Mouse (Mus musculus): ENCODE measurements around the gene Tmem139. TPM values are rescaled to one million over a fixed set of nuclear protein-coding genes. Genes with fewer than 3 reads are reported as not detected.
A peak's percentile ranks its signal among the peaks of the same experiment; 100 is the strongest.

The Tmem139 gene
- polyA plus RNA-seq, 1 experiment from 2014 or later, result 0.17 TPM

- Histone ChIP-seq H3K4me3 (replicated peaks) (no peak overlapping the region), H3K9me3 (no peaks in the 10 kb centered on the region), H3K9ac (no peak overlapping the region), H3K27me3 (peaks cover 14% of the 10 kb centered on the region), H3K36me3 (replicated peaks) (no peaks in the 10 kb centered on the region), H3K4me1 (no peaks in the 10 kb centered on the region; the same call in 1 of the 2 replicates), H3K4me2 (no peak overlapping the region), H3K27ac (no peak overlapping the region)
- ATAC-seq (ENCODE audit: low FRiP score), result no peak
- WGBS, result 84% methylated on average over 1 of the region's 1 CpGs
Observed at GRCm38 (mm10) chr6:42247981-42248380, 13.8 kb upstream of the Tmem139 start.

DNA sequence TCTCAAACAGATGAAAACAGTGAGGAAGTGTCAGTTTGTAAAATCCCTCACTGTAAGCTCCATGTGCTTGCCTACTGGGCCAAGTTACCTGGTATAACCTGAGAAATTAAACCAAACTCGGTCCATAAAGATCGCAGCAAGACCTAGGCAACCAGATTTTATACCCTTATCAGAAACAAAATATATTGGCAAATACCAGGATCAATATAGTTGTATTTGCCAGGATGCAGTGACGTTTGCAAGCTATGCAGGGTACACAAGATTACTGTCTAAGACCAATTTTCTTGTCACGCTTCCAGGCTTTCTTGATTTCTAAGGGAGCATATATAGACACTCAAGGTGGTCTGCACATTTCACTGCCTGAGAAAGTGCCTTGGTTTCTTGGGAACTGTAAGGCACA is 10.0 kb upstream of the Tmem139 start:
- H3K4me3 ChIP-seq (replicated peaks), result no peak overlapping the region
- no peak overlapping the region for H3K27ac ChIP-seq
- H3K9ac ChIP-seq, result no peak overlapping the region
- WGBS, result 88% methylated on average over 4 of the region's 4 CpGs
- H3K27me3 ChIP-seq, result peaks cover 5% of the 10 kb centered on the region; the same call in 1 of the 2 replicates
- no peak overlapping the region for H3K4me2 ChIP-seq
- ATAC-seq (ENCODE audit: low FRiP score), result no peak
- H3K9me3 ChIP-seq, result no peaks in the 10 kb centered on the region
- H3K4me1 ChIP-seq, result no peaks in the 10 kb centered on the region
- no peaks in the 10 kb centered on the region for H3K36me3 ChIP-seq (replicated peaks)

DNA sequence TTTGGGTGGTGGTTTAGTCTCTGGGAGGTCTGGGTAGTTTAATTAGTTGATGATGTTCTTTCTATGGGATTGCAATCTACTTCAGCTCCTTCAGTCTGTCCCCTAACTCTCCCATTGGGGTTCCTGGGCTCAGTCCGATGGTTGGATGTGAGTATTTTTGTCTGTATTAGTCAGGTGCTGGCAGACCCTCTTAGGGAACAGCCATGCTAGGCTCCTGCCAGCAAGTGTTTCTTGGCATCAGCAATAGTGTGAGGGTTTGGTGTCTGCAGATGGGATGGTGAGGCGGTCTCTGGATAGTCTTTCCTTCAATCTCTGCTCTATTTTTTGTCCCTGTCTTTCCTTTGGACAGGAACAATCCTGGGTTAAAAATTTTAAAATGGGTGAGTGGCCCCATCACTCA is 8.7 kb upstream of the Tmem139 start:
- no peak for ATAC-seq (ENCODE audit: low FRiP score)
- Histone ChIP-seq H3K27me3 (no peaks in the 10 kb centered on the region), H3K4me1 (no peaks in the 10 kb centered on the region), H3K36me3 (replicated peaks) (no peaks in the 10 kb centered on the region), H3K27ac (no peak overlapping the region), H3K9me3 (no peaks in the 10 kb centered on the region), H3K4me3 (replicated peaks) (no peak overlapping the region), H3K9ac (no peak overlapping the region), H3K4me2 (no peak overlapping the region)
- WGBS, result 83% methylated on average over 2 of the region's 2 CpGs

DNA sequence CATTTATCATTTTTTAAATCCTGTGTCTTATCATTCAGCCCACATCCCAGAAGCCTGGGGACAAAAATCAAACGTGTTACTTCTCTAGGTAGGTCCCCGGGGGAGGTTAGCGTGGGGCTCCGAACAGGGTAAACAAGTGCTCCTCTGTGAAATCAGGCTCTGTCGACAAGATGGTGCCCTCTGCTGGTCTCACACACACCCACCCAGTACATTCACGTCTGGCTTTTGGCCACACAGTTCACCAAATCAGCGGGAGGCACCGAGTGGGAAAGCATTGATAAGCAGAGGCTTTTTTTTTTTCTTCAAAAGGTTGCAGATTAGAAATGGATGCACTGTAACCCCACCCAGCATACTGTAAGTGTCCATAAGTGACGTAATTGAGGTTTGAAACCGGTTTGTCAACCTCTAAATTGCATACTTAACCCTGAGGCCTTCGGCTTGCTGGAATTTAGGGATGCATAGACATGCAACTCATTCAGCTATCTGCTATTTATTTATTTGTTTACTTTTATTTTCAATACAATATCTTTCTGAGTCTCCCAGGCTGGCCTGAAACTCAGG is 4.4 kb upstream of the Tmem139 start:
- 24% methylated on average over 11 of the region's 11 CpGs for WGBS
- Histone ChIP-seq H3K4me3 (replicated peaks) (no peak overlapping the region), H3K36me3 (replicated peaks) (no peaks in the 10 kb centered on the region), H3K9me3 (no peaks in the 10 kb centered on the region), H3K4me1 (no peaks in the 10 kb centered on the region), H3K27ac (no peak overlapping the region), H3K9ac (no peak overlapping the region), H3K27me3 (no peaks in the 10 kb centered on the region), H3K4me2 (no peak overlapping the region)
- ATAC-seq (ENCODE audit: low FRiP score), result peak; percentile 58; the same call in 1 of the 2 replicates

DNA sequence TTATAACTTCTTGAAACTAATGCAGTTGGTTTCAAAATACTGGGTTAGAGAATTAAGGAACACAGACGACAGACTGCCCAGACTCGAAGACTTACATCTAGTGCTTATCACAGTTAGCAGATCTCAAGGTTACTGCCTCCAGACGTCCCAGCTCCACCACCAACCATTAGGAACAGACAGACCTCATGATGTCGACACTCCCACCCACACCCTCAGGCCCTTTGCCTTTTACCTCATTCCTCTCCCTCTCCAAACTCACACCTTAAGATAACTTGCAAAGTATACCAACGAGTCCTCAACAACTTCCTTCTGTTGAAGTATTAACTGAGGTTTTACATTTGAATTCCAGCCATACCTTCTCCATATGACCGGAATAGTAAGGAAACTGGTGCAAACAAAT is 1.3 kb upstream of the Tmem139 start:
- Histone ChIP-seq H3K4me3 (replicated peaks) (no peak overlapping the region), H3K36me3 (replicated peaks) (no peaks in the 10 kb centered on the region), H3K4me2 (no peak overlapping the region), H3K27me3 (no peaks in the 10 kb centered on the region), H3K4me1 (no peaks in the 10 kb centered on the region), H3K9me3 (no peaks in the 10 kb centered on the region), H3K9ac (no peak overlapping the region), H3K27ac (no peak overlapping the region)
- ATAC-seq (ENCODE audit: low FRiP score), result no peak
- WGBS, result 76% methylated on average over 6 of the region's 6 CpGs

DNA sequence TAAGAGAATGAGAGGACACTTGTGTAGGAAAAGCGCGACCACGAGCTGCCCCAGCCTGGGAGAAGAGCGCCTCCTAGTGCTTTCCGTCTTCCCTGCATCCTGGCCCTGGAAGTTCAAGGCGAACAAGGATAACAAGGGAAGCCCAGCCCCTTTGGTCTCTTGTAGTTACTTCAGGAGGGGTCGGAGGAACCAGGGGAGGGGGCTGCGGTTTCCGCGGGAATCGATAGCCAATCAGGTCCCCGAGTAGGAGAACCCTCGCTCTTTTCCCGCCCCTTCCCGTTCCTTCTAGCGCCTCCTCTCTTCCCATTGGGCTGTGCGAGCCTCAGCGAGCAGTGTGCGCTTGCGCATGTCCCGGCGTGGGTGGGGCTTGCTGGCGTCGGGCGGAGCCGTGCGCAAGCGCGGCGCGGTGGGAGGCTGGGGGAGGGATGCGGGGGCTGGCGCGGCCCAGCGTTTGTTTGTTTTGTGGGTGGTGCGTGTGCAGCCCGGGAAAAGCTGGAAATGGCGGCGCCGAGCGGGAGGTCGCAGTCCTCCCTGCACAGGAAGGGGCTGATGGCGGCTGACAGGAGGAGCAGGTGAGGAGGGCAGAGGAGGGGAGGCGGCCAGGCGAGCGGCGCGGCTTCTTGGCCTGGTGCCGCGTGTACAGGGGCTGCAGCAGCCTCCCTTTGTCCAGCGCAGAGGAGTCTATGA is 3.0 kb downstream of the Tmem139 start, which contains the start of gene Casp2:
Gene Casp2 (plus strand): TSS at position 360 of the 687 bp plus-strand sequence.
- Histone ChIP-seq H3K4me3 (replicated peaks) (peak within 1 kb of the TSS; percentile 84), H3K4me1 (peaks cover 8% of the 10 kb centered on the region), H3K27me3 (no peaks in the 10 kb centered on the region), H3K9me3 (no peaks in the 10 kb centered on the region), H3K36me3 (replicated peaks) (peaks cover 25% of the 10 kb centered on the region), H3K27ac (peak within 1 kb of the TSS; percentile 90), H3K4me2 (peak within 1 kb of the TSS; percentile 72), H3K9ac (peak within 1 kb of the TSS; percentile 94)
- WGBS, result under 1% methylated on average over 44 of the region's 51 CpGs
- peak; percentile 99 for ATAC-seq (ENCODE audit: low FRiP score)

GRCm38 (mm10) chr6:42265391-42266330 is 3.9 kb downstream of the Tmem139 start:
- WGBS, result under 1% methylated on average over 21 of the region's 21 CpGs
- peak overlapping the region; percentile 90 for H3K27ac ChIP-seq
- no peaks in the 10 kb centered on the region for H3K27me3 ChIP-seq
- H3K4me1 ChIP-seq, result peaks cover 8% of the 10 kb centered on the region
- peak overlapping the region; percentile 72 for H3K4me2 ChIP-seq
- peaks cover 33% of the 10 kb centered on the region for H3K36me3 ChIP-seq (replicated peaks)
- H3K9ac ChIP-seq, result peak overlapping the region; percentile 94
- 0 out of 2 replicates have a peak, but pooled peaks have one; percentile 0 for ATAC-seq (ENCODE audit: low FRiP score)
- H3K9me3 ChIP-seq, result no peaks in the 10 kb centered on the region
- peak overlapping the region; percentile 84 for H3K4me3 ChIP-seq (replicated peaks)

- no peak for ATAC-seq (ENCODE audit: low FRiP score)
- no peak overlapping the region for H3K4me3 ChIP-seq (replicated peaks)
- no peak overlapping the region for H3K9ac ChIP-seq
- no peaks in the 10 kb centered on the region for H3K9me3 ChIP-seq
- no peak overlapping the region for H3K4me2 ChIP-seq
- no peak overlapping the region for H3K27ac ChIP-seq
- no peaks in the 10 kb centered on the region for H3K27me3 ChIP-seq
- peaks cover 8% of the 10 kb centered on the region for H3K4me1 ChIP-seq
- H3K36me3 ChIP-seq (replicated peaks), result peaks cover 76% of the 10 kb centered on the region
Observed at GRCm38 (mm10) chr6:42270817-42271216, 9.0 kb downstream of the Tmem139 start.

- ATAC-seq (ENCODE audit: low FRiP score), result no peak
- Histone ChIP-seq H3K4me3 (replicated peaks) (no peak overlapping the region), H3K27me3 (no peaks in the 10 kb centered on the region), H3K36me3 (replicated peaks) (peaks cover 87% of the 10 kb centered on the region), H3K4me2 (no peak overlapping the region), H3K9me3 (no peaks in the 10 kb centered on the region), H3K27ac (no peak overlapping the region), H3K4me1 (no peaks in the 10 kb centered on the region), H3K9ac (no peak overlapping the region)
- WGBS, result 64% methylated on average over 2 of the region's 2 CpGs
Observed at GRCm38 (mm10) chr6:42276151-42276550, 14.4 kb downstream of the Tmem139 start.

- no peak overlapping the region for H3K4me3 ChIP-seq (replicated peaks)
- H3K9ac ChIP-seq, result no peak overlapping the region
- no peak overlapping the region for H3K4me2 ChIP-seq
- no peak overlapping the region for H3K27ac ChIP-seq
- peaks cover 79% of the 10 kb centered on the region for H3K36me3 ChIP-seq (replicated peaks)
- no peaks in the 10 kb centered on the region for H3K27me3 ChIP-seq
- 86% methylated on average over 5 of the region's 5 CpGs for WGBS
- 0 out of 2 replicates have a peak, but pooled peaks have one; percentile 6 for ATAC-seq (ENCODE audit: low FRiP score)
- no peaks in the 10 kb centered on the region for H3K9me3 ChIP-seq
- H3K4me1 ChIP-seq, result no peaks in the 10 kb centered on the region
Observed at GRCm38 (mm10) chr6:42282865-42283528, 21.2 kb downstream of the Tmem139 start.

DNA sequence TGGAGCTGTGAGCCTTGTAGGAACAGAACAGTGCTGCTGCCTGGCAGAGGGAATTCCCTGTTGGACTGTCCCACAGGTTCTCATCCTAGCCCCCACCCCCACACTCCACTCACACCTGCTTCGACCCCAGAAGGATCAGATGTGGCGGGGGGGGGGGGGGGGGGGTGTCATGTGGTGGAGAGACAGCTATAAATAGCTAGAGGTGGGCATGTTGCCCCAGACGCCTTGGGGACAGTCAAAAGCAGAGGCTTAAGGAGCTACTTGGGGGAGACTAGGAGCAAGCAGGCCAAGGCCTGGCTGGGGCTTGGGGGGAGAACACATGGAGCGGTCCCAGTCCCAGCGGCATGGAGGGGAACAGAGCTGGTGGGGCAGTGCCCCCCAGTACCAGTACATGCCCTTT is 24.7 kb downstream of the Tmem139 start, which contains the start of gene Clcn1:
Gene Clcn1 (plus strand): TSS at position 238 of the 400 bp plus-strand sequence.
- Histone ChIP-seq H3K27me3 (no peaks in the 10 kb centered on the region), H3K4me1 (no peaks in the 10 kb centered on the region), H3K27ac (no peak within 1 kb of the TSS), H3K4me3 (replicated peaks) (no peak within 1 kb of the TSS), H3K9me3 (no peaks in the 10 kb centered on the region), H3K36me3 (replicated peaks) (peaks cover 63% of the 10 kb centered on the region), H3K4me2 (no peak within 1 kb of the TSS), H3K9ac (no peak within 1 kb of the TSS)
- 0 out of 2 replicates have a peak, but pooled peaks have one; percentile 40 for ATAC-seq (ENCODE audit: low FRiP score)
- 75% methylated on average over 4 of the region's 5 CpGs for WGBS

- Histone ChIP-seq H3K4me3 (replicated peaks) (no peak overlapping the region), H3K4me2 (no peak overlapping the region), H3K36me3 (replicated peaks) (peaks cover 60% of the 10 kb centered on the region)
Observed at GRCm38 (mm10) chr6:42287562-42287961, 25.8 kb downstream of the Tmem139 start.

More at GRCm38 (mm10) chr6:42287562-42287961, 25.8 kb downstream of the Tmem139 start:
- H3K9ac ChIP-seq, result no peak overlapping the region
- no peak for ATAC-seq (ENCODE audit: low FRiP score)
- H3K9me3 ChIP-seq, result no peaks in the 10 kb centered on the region
- no peak overlapping the region for H3K27ac ChIP-seq
- no peaks in the 10 kb centered on the region for H3K4me1 ChIP-seq
- H3K27me3 ChIP-seq, result no peaks in the 10 kb centered on the region

Data from forebrain, embryonic 12.5 days (tissue).